Mouse (Mus musculus) cerebellum, adult 9-10 months (tissue): ENCODE data around the gene Olfr609.
"Not testable (repeated sequence)": the region's sequence is repeated elsewhere in the genome, so short reads cannot be mapped to it uniquely, and the experiment has no call there.

ENCODE experiments used
- DNase-seq: peaks from one replicate; pipeline ENCODE4 v3.0.0; 2022

The Olfr609 gene

DNA sequence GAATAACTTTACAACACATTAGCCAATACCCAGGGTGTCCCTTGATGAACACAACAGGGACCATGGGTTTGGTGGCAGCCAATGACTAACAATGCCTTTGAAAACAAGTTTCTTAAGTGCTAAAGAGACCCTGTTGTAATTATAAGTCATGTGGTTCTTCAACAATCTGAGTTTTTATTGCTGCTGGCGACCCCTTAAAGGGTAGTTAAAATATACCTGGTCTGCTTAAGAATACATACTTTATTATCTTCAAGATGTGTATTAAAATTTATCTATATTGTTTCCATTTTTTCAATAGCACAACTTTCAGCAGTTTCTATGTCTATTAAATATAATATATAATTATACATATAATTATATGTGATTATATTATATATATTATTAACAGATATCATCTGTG, at the start of gene Olfr609:
Olfr609 (minus strand) TSS at position 101 of the 400 bp plus-strand sequence.
- no peak for DNase-seq

DNA sequence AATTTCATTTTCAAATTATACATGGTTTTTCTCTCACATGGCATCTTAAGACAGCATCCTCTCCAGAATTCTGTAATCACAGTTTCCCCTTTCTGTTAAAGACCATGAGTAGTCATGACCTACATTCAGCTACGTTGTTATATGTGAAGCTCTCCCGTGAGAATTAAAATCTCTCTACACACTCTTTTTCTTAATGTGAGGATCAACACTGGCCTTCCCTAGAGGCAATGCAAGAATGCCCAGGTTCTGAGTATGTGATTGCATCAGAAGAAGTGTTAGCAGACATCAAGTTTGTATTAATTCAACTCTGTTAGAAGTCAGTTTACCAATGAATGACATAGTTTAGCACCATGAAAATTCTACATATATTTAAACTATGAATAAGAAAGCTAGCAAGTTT, 44.8 kb upstream of the Olfr609 start, which contains the start of gene Olfr612:
Olfr612 (minus strand) TSS at position 101 of the 400 bp plus-strand sequence.
- DNase-seq = not testable (repeated sequence)

DNA sequence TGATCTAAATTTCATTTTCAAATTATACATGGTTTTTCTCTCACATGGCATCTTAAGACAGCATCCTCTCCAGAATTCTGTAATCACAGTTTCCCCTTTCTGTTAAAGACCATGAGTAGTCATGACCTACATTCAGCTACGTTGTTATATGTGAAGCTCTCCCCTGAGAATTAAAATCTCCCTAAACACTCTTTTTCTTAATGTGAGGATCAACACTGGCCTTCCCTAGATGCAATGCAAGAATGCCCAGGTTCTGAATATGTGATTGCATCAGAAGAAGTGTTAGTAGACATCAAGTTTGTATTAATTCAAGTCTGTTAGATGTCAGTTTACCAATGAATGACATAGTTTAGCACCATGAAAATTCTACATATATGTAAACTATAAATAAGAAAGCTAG, 22.9 kb upstream of the Olfr609 start, which contains the start of gene Olfr611:
Olfr611 (minus strand) TSS at position 101 of the 400 bp plus-strand sequence.
- DNase-seq = not testable (repeated sequence)

DNA sequence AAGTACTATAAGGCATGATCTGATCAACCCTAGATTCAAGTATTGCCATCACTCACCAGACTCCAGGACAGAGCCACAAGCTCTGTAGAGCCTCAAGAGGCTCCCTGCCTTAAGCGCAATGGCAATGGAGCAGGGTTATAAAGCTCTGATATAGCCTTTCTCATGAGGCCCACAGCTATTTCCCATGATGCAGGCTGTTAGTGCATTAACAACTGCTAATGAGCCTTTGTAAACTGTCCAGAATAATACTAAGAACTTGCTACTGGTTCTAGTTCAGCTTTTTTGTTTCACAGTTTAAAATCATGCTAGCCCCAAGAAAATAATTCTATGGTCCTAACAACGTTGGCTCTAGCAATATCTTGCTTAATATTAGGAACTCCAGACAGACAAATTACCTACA, 14.2 kb upstream of the Olfr609 start, which contains the start of gene Olfr610:
Olfr610 (minus strand) TSS at position 101 of the 400 bp plus-strand sequence.
- no peak for DNase-seq

DNA sequence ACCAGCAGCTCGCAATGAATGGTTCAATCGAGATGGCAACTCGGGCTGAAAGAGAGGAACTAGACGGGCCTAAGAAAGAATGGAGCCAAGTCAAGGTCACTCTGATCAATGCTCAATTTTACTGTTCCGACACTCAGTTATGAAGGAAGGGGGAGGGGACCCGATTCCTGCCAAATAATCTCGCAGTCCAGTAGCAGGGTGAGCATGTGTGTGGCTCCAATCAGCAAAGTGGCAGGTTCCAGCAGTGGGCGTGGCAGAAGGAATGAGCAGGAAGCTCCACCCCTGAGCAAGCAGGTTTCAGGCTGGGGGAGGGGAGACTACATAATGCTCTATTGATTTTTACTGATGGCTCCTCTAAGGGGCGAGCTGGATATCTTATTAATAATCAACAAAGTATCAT, 20.8 kb downstream of the Olfr609 start:
- DNase-seq = not testable (repeated sequence)

DNA sequence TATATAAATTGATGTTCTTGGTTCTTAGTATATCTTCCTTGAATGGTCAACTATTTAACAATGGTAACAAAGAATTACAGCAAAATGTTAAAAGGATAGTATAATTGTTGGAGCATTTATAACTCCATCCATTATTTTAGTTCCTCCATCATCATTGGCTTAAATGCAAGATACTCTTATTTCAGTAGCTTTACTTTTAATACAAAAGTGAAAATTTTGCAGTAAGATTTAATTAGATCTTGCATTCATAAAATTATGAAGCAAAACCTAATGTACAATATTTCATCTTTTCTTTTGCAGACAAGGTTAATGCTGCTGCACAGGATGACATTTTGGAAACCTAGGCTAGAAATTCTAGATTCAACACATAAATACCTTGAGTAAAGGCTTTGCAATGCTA, 28.3 kb downstream of the Olfr609 start, which contains the start of gene Olfr608:
Olfr608 (plus strand) TSS at position 301 of the 400 bp plus-strand sequence.
- DNase-seq = no peak

DNA sequence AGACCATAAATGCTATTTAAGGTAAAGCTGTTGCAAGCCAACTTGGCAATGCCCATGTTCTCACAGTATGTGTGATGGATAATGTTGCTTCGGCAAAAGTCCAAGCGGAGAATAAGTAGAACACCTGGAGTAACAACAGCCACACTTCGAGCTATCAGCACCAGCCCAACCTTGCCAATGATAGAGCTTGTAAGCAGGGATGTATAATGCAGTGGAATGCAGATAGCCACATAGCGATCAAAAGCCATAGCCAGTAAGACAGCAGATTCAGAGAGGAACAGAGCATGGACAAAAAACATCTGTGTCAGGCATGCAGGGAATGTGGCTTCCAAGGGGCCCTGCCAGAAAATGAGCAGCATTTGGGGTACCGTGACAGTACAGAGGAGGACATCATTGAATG, 37.3 kb downstream of the Olfr609 start:
- no peak for DNase-seq

DNA sequence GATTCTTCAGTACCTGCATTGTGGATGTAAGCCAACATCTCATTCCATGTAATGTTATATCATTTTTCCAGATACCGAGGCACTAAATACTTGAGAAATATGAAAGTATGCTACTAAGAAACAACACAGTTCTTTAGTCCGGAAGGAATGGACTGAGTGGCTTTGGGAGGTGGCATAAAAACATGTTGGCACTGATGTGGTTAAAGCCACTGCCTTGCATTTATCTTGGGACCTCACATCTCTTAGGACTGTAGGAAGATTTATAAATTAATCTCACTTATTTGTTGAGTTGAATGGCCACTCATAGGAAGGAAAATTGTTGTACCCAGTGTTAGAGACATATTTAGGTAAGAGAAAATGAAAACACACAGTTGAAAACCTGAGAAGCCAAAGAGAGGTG, 49.1 kb downstream of the Olfr609 start, which contains the start of gene Olfr606:
Olfr606 (plus strand) TSS at position 301 of the 400 bp plus-strand sequence.
- no peak for DNase-seq

DNA sequence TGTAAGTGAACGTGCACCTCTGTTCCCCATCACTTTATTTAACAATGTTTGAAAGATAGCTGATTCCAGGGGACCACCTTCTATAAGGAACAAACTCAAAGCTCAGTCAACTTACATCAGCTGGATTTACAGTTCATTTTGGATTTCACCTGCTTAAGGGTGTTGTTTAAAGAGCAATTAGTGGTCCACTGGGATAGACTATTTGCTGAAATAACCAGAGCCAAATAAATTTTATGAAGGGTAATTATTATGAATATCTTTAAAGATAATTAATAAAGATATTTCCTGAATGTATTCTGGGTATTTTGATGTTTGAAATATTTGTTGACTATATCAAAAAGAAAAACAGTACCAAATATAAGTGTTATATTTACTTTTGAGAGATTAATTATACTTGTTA, 52.5 kb downstream of the Olfr609 start, which contains the start of gene Olfr605:
Olfr605 (minus strand) TSS at position 101 of the 400 bp plus-strand sequence.
- DNase-seq = no peak
